Mouse (Mus musculus) embryonic facial prominence, embryonic 13.5 days (tissue): ENCODE data around the gene Spast. TPM values are rescaled to one million over a fixed set of nuclear protein-coding genes. Genes with fewer than 3 reads are reported as not detected.
"Not testable (repeated sequence)": the region's sequence is repeated elsewhere in the genome, so short reads cannot be mapped to it uniquely, and the experiment has no call there.

Experiments
- ATAC-seq: fragments of 200-750 bp; cut with Nextera tagmentation; 2 replicates; pipeline ENCODE4 v1.8.0; 2017; ENCODE audit warnings: low read depth; ENCODE audit not compliant: insufficient number of reproducible peaks, insufficient read depth, low FRiP score, low TSS enrichment
- H3K27ac ChIP-seq: fragments of 300-500 bp; sonication (generic); 2 replicates; pipeline ENCODE4 v1.5.1; 2015; ENCODE audit warnings: moderate library complexity, mild to moderate bottlenecking, inconsistent platforms
- H3K27me3 ChIP-seq: fragments of 300-500 bp; sonication (generic); 2 replicates; pipeline ENCODE4 v1.6.1; 2015; ENCODE audit warnings: mild to moderate bottlenecking, inconsistent platforms
- H3K36me3 ChIP-seq: fragments of 300-500 bp; sonication (generic); 2 replicates; pipeline ENCODE4 v1.6.1; 2015; ENCODE audit warnings: mild to moderate bottlenecking, inconsistent platforms
- H3K4me1 ChIP-seq: fragments of 300-500 bp; sonication (generic); 2 replicates; pipeline ENCODE4 v1.6.1; 2015; ENCODE audit warnings: inconsistent platforms
- H3K4me2 ChIP-seq: fragments of 300-500 bp; sonication (generic); 2 replicates; pipeline ENCODE4 v1.6.1; 2015; ENCODE audit warnings: moderate library complexity, mild to moderate bottlenecking, inconsistent platforms
- H3K4me3 ChIP-seq: fragments of 300-500 bp; sonication (generic); 2 replicates; pipeline ENCODE4 v1.5.1; 2015; ENCODE audit warnings: mild to moderate bottlenecking, inconsistent platforms
- H3K9ac ChIP-seq: fragments of 300-500 bp; sonication (generic); 2 replicates; pipeline ENCODE4 v1.6.1; 2015; ENCODE audit warnings: mild to moderate bottlenecking, inconsistent platforms
- H3K9me3 ChIP-seq: fragments of 300-500 bp; sonication (generic); 2 replicates; pipeline ENCODE4 v1.6.1; 2016; ENCODE audit warnings: inconsistent platforms
- WGBS: fragments of 180-500 bp; shearing (Covaris S2); methylation state at CpG from one replicate; pipeline ENCODE4 v1.1.7; 2015; ENCODE audit warnings: mixed read lengths; 5-methylcytosine and 5-hydroxymethylcytosine counted together
- polyA plus RNA-seq: library from polyadenylated mRNA; unstranded; fragments of >200 nt; fragmentation: Nextera tagmentation; extraction: Ambion mirVana; gene quantifications from 2 replicates; pipeline ENCODE4 v1.2.1, GENCODE M21; 2015

Spast gene
- polyA plus RNA-seq, 1 experiment from 2014 or later: 15.6 TPM

DNA sequence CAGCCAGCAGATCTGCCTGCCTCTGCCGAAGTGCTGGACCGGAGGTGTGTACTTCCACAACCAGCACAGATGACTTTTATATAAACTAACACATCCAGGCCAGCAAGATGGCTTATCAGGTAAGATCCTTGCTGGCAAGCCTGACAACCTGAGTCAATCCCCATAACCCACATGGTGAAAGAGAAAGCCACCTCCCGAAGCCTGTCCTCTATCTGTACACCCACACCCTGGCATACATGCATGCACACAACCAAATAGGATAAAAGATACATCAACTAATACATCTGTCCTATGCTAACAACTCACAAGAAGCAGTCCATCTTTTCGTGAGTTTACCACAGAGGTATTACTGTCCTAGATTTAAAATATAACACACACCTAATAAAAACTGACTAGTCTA, 34.7 kb upstream of the Spast start:
- Histone ChIP-seq H3K4me3 (no peak overlapping the region), H3K27me3 (no peaks in the 10 kb centered on the region), H3K27ac (no peak overlapping the region), H3K4me1 (no peaks in the 10 kb centered on the region), H3K9me3 (no peaks in the 10 kb centered on the region), H3K9ac (no peak overlapping the region), H3K4me2 (no peak overlapping the region), H3K36me3 (peaks cover 75% of the 10 kb centered on the region)
- no peak for ATAC-seq
- WGBS: 94% methylated on average over 4 of the region's 4 CpGs

DNA sequence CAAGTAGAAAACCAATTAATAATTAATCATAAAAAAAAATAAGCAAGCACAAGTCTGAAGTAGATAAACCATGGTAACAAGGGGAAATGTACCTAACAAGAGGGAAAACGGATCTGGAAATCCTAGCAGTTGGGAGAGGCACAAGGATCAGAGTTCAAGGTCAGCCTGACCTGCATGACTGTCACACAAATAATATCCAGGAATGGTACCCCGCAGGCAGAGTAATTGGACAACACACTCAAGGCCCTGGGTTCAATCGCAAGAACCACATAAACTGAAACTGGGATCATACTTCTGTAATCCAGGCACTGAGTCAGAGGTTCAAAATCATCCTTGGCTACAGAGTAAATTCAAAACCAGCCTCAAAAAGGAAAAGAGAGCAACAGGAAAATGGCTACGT, 33.2 kb upstream of the Spast start:
- Histone ChIP-seq H3K27me3 (no peaks in the 10 kb centered on the region), H3K36me3 (peaks cover 83% of the 10 kb centered on the region), H3K9me3 (no peaks in the 10 kb centered on the region), H3K4me2 (no peak overlapping the region), H3K27ac (no peak overlapping the region), H3K4me3 (no peak overlapping the region), H3K9ac (no peak overlapping the region), H3K4me1 (no peaks in the 10 kb centered on the region)
- 89% methylated on average over 4 of the region's 4 CpGs for WGBS
- ATAC-seq: no peak

GRCm38 (mm10) chr17:74306021-74306420, 32.8 kb upstream of the Spast start:
- ATAC-seq: no peak
- Histone ChIP-seq H3K27ac (no peak overlapping the region), H3K27me3 (no peaks in the 10 kb centered on the region), H3K36me3 (peaks cover 83% of the 10 kb centered on the region), H3K4me2 (no peak overlapping the region), H3K4me3 (no peak overlapping the region), H3K9ac (no peak overlapping the region), H3K9me3 (no peaks in the 10 kb centered on the region), H3K4me1 (no peaks in the 10 kb centered on the region)
- WGBS: 89% methylated on average over 1 of the region's 1 CpGs

DNA sequence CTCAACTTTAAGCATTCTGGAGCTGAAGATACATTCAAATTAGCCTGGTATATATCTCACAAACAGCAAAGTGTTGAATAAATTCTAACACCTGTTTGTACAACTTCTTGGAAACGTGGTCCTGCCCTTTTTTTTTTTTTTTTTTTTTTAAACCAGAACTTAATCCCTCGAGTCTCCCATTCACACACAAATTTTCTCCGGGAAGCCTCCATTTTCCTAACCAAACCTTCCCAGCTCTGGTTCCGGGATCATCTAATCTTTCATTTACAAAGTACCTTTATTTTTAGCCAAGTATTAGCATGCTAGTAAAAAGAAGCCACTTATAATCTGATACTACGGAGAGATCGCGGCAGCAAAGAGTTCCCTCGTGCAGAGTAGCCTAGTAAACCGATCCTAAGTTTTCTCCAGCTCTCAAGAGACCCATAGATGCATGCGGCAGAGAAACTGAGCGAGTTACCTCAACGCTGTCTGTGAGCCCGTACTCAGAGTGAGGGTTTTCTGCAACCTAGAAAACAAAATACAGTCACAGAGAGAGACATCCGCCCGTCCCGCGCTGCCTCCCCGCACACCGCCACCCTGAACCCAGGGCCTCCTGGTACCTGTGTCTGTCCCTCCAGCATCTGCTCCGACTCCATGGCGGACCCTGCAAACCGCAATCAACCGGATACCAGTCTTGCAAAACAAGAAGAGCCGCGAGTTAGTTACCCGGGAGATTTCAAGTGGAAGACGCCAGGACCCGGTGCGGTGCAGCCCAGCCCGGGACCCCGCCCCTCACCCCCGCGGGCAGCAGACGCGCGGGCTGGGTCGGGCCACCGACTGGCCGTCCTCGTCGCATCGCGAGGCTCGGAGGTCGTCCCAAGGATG, 23.1 kb upstream of the Spast start:
- Histone ChIP-seq H3K9ac (peak overlapping the region; percentile 88), H3K4me1 (peaks cover 14% of the 10 kb centered on the region), H3K4me3 (peak overlapping the region; percentile 81), H3K9me3 (no peaks in the 10 kb centered on the region), H3K27ac (peak overlapping the region; percentile 92), H3K36me3 (peaks cover 24% of the 10 kb centered on the region), H3K27me3 (no peaks in the 10 kb centered on the region), H3K4me2 (peak overlapping the region; percentile 69)
- ATAC-seq: peak; percentile 85
- WGBS: under 1% methylated on average over 45 of the region's 45 CpGs

DNA sequence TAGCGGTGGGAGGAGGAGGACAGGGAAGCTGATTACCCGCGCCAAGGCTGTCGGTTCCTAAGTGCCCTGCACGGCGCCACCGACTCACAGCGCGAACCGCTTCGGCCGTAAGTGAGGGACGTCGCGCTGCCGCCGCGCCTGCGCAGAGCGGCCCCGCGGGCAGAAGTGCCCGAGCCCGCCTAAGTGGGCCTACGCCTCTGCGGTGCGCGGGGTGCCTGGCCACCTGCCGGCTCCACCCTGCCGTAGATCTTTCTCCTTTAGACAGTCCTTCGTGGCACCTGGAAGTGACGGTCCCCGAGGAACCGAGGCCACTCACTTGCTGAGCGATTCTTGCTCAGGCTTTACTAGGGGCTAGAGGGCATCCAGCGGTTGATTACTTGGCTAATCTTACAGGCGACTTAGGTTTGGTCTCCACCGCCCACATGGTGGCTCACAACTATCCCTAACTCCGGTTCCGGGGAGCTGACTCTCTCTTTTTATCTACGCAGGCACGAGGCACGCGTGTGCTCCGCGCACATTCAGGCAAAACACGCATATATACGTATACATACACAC, 22.4 kb upstream of the Spast start:
- Histone ChIP-seq H3K27me3 (no peaks in the 10 kb centered on the region), H3K4me3 (peak overlapping the region; percentile 81), H3K27ac (peak overlapping the region; percentile 92), H3K4me1 (peaks cover 14% of the 10 kb centered on the region), H3K9me3 (no peaks in the 10 kb centered on the region), H3K4me2 (peak overlapping the region; percentile 69), H3K9ac (peak overlapping the region; percentile 88), H3K36me3 (peaks cover 21% of the 10 kb centered on the region)
- peak; percentile 90 for ATAC-seq
- WGBS: under 1% methylated on average over 43 of the region's 48 CpGs

GRCm38 (mm10) chr17:74318721-74319120, 20.1 kb upstream of the Spast start:
- 94% methylated on average over 6 of the region's 6 CpGs for WGBS
- Histone ChIP-seq H3K4me3 (no peak overlapping the region), H3K4me1 (peaks cover 14% of the 10 kb centered on the region), H3K9me3 (no peaks in the 10 kb centered on the region), H3K4me2 (no peak overlapping the region), H3K9ac (no peak overlapping the region), H3K27ac (no peak overlapping the region), H3K36me3 (peaks cover 6% of the 10 kb centered on the region), H3K27me3 (no peaks in the 10 kb centered on the region)
- ATAC-seq: no peak

GRCm38 (mm10) chr17:74322400-74323054, 16.3 kb upstream of the Spast start:
- Histone ChIP-seq H3K4me3 (no peak overlapping the region), H3K4me2 (no peak overlapping the region), H3K9ac (no peak overlapping the region), H3K36me3 (no peaks in the 10 kb centered on the region), H3K27ac (no peak overlapping the region), H3K27me3 (no peaks in the 10 kb centered on the region), H3K4me1 (no peaks in the 10 kb centered on the region), H3K9me3 (no peaks in the 10 kb centered on the region)
- WGBS: 51% methylated on average over 5 of the region's 5 CpGs
- ATAC-seq: no peak

- Histone ChIP-seq H3K4me2 (no peak within 1 kb of the TSS), H3K4me1 (no peaks in the 10 kb centered on the region), H3K4me3 (no peak within 1 kb of the TSS), H3K36me3 (no peaks in the 10 kb centered on the region), H3K9me3 (no peaks in the 10 kb centered on the region), H3K9ac (no peak within 1 kb of the TSS), H3K27ac (no peak within 1 kb of the TSS), H3K27me3 (no peaks in the 10 kb centered on the region)
- 73% methylated on average over 2 of the region's 2 CpGs for WGBS
- ATAC-seq: no peak
These were observed 14.9 kb upstream of the Spast start, which contains the start of gene Dpy30 for GRCm38 (mm10) chr17:74323844-74324243. TSS of gene Dpy30 (minus strand) at chr17:74323944.

- H3K4me1 ChIP-seq, H3K27ac ChIP-seq, H3K4me2 ChIP-seq, H3K9me3 ChIP-seq, H3K36me3 ChIP-seq, H3K4me3 ChIP-seq, ATAC-seq, H3K9ac ChIP-seq, H3K27me3 ChIP-seq: not testable (repeated sequence)
- WGBS: 81% methylated on average over 7 of the region's 7 CpGs
These were observed 11.6 kb upstream of the Spast start for GRCm38 (mm10) chr17:74327195-74327594.

- not testable (repeated sequence) for H3K9me3 ChIP-seq, H3K9ac ChIP-seq, H3K27me3 ChIP-seq, H3K4me2 ChIP-seq, H3K27ac ChIP-seq, H3K36me3 ChIP-seq, H3K4me3 ChIP-seq, H3K4me1 ChIP-seq, ATAC-seq
- 38% methylated on average over 2 of the region's 2 CpGs for WGBS
These were observed 10.6 kb upstream of the Spast start for GRCm38 (mm10) chr17:74328146-74328545.

- ATAC-seq: no peak
- Histone ChIP-seq H3K36me3 (no peaks in the 10 kb centered on the region), H3K9me3 (no peaks in the 10 kb centered on the region), H3K4me2 (no peak overlapping the region), H3K27me3 (no peaks in the 10 kb centered on the region), H3K4me3 (no peak overlapping the region), H3K27ac (no peak overlapping the region), H3K4me1 (no peaks in the 10 kb centered on the region), H3K9ac (no peak overlapping the region)
- 73% methylated on average over 9 of the region's 9 CpGs for WGBS
These were observed 7.6 kb upstream of the Spast start for GRCm38 (mm10) chr17:74331049-74331676.
